Mouse (Mus musculus) limb, embryonic 12.5 days (tissue): Measurements from ENCODE around the gene Dvl3. TPM values are rescaled to one million over a fixed set of nuclear protein-coding genes. Genes with fewer than 3 reads are reported as not detected.
A peak's percentile ranks its signal among the peaks of the same experiment; 100 is the strongest.
"Not testable (repeated sequence)": the region's sequence is repeated elsewhere in the genome, so short reads cannot be mapped to it uniquely, and the experiment has no call there.

Experiments
- ATAC-seq: fragments of 200-750 bp; cut with Nextera tagmentation; 2 replicates; pipeline ENCODE4 v1.8.0; 2017; ENCODE audit warnings: low read depth, moderate TSS enrichment; ENCODE audit not compliant: insufficient number of reproducible peaks, insufficient read depth, low FRiP score, low TSS enrichment
- H3K27ac ChIP-seq: fragments of 300-500 bp; sonication (generic); 2 replicates; pipeline ENCODE4 v1.5.1; 2016; ENCODE audit warnings: mild to moderate bottlenecking, moderate library complexity
- H3K27me3 ChIP-seq: fragments of 300-500 bp; sonication (generic); 2 replicates; pipeline ENCODE4 v1.6.1; 2016; ENCODE audit warnings: mild to moderate bottlenecking, moderate library complexity
- H3K36me3 ChIP-seq: fragments of 300-500 bp; sonication (generic); 2 replicates; pipeline ENCODE4 v1.6.1; 2016; ENCODE audit warnings: mild to moderate bottlenecking, moderate library complexity
- H3K4me1 ChIP-seq: fragments of 300-500 bp; sonication (generic); replicated peaks from 2 replicates; pipeline ENCODE4 v1.6.1; 2016
- H3K4me2 ChIP-seq: fragments of 300-500 bp; sonication (generic); 2 replicates; pipeline ENCODE4 v1.6.1; 2016; ENCODE audit warnings: mild to moderate bottlenecking, moderate library complexity
- H3K4me3 ChIP-seq: fragments of 300-500 bp; sonication (generic); replicated peaks from 2 replicates; pipeline ENCODE4 v1.5.1; 2016; ENCODE audit warnings: mild to moderate bottlenecking
- H3K9ac ChIP-seq: fragments of 300-500 bp; sonication (generic); replicated peaks from 2 replicates; pipeline ENCODE4 v1.6.1; 2016; ENCODE audit warnings: mild to moderate bottlenecking, moderate library complexity
- H3K9me3 ChIP-seq: fragments of 300-500 bp; sonication (generic); 2 replicates; pipeline ENCODE4 v1.6.1; 2016; ENCODE audit warnings: mild to moderate bottlenecking, moderate library complexity
- WGBS: fragments of 180-500 bp; shearing (Covaris S2); methylation state at CpG from one replicate; pipeline ENCODE4 v1.1.7; 2016; 5-methylcytosine and 5-hydroxymethylcytosine counted together
- polyA plus RNA-seq: library from polyadenylated mRNA; unstranded; fragments of >200 nt; fragmentation: Nextera tagmentation; extraction: Ambion mirVana; gene quantifications from 2 replicates; pipeline ENCODE4 v1.2.1, GENCODE M21; 2016

The Dvl3 gene
- polyA plus RNA-seq = 27.8 and 35.3 TPM in 2 replicates

DNA sequence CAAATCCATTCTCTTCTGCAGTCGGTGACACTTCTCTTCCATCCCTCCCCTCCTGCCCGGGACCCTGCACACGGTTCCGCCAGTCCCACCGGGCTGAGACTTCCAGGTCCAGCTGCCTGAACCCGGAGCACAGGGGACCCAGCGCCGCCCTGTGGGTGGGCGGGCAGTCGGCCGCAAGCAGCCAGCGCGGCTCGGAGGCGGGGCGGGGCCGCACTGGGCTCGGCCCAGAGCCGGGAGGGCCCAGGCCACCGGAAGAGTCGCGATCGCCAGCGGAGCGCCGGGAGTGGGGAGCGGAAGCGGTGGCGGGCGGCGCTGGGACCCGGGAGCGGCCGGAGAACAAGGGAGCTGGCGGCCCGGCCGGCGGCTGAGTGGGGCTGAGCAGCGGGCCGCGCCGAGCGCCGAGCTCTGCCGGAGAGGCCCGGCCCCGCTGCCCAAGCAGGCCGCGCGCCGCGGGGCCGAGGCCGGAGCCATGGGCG lies at the start of gene Dvl3:
TSS of gene Dvl3 (plus strand) at position 257 of the 476 bp plus-strand sequence.
- H3K9ac ChIP-seq = peak within 1 kb of the TSS; percentile 97
- H3K4me2 ChIP-seq = peak within 1 kb of the TSS; percentile 94
- H3K36me3 ChIP-seq = peaks cover 28% of the 10 kb centered on the region
- WGBS = under 1% methylated on average over 54 of the region's 55 CpGs
- no peaks in the 10 kb centered on the region for H3K27me3 ChIP-seq
- H3K4me3 ChIP-seq = peak within 1 kb of the TSS; percentile 96
- peak; percentile 94 for ATAC-seq
- H3K9me3 ChIP-seq = no peaks in the 10 kb centered on the region
- H3K4me1 ChIP-seq = peaks cover 14% of the 10 kb centered on the region
- peak within 1 kb of the TSS; percentile 95 for H3K27ac ChIP-seq

DNA sequence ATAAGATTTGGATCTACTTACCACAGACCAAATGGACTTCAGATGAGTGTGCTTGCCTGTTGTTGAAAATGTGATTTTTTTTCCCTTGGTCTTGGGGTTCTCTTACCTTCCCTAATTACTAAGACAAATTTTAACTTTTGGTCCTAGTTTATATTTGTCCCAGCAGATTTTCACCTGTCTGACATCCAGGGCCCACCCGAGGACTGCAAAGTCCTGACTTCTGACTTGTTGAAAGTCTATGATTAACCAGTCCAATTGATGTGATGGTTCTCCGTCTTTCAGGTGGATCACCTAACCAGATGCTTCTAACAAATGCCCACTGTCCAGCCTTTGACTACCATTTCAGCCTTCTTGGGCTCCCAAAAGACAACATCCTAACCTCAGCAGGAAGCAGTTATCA lies 45.8 kb upstream of the Dvl3 start:
- H3K4me3 ChIP-seq = no peak overlapping the region
- no peak for ATAC-seq
- 88% methylated on average over 2 of the region's 2 CpGs for WGBS
- H3K4me2 ChIP-seq = no peak overlapping the region
- H3K27ac ChIP-seq = no peak overlapping the region
- H3K36me3 ChIP-seq = no peaks in the 10 kb centered on the region
- no peaks in the 10 kb centered on the region for H3K4me1 ChIP-seq
- H3K9ac ChIP-seq = no peak overlapping the region
- H3K9me3 ChIP-seq = no peaks in the 10 kb centered on the region
- no peaks in the 10 kb centered on the region for H3K27me3 ChIP-seq

DNA sequence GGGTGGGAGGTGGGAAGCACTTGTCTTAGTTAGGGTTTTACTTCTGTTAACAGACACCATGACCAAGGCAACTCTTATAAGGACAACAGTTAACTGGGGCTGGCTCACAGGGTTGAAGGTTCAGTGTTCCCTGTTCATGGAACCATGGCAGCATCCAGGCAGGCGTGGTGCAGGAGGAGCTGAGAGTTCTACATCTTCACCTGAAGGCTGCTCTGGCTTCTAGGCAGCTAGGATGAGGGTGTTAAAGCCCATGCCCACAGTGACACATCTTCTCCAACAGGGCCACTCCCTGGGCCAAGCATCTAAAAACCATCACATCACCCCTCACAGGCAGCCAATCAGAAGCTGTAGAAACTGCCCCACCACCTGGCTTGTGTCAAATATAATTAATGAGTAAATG lies 45.1 kb upstream of the Dvl3 start:
- Histone ChIP-seq H3K36me3 (no peaks in the 10 kb centered on the region), H3K4me2 (no peak overlapping the region), H3K27me3 (no peaks in the 10 kb centered on the region), H3K4me3 (no peak overlapping the region), H3K9me3 (no peaks in the 10 kb centered on the region), H3K9ac (no peak overlapping the region), H3K27ac (no peak overlapping the region), H3K4me1 (no peaks in the 10 kb centered on the region)
- ATAC-seq = no peak
- whole genome bisulfite sequencing = 56% methylated on average over 1 of the region's 1 CpGs

DNA sequence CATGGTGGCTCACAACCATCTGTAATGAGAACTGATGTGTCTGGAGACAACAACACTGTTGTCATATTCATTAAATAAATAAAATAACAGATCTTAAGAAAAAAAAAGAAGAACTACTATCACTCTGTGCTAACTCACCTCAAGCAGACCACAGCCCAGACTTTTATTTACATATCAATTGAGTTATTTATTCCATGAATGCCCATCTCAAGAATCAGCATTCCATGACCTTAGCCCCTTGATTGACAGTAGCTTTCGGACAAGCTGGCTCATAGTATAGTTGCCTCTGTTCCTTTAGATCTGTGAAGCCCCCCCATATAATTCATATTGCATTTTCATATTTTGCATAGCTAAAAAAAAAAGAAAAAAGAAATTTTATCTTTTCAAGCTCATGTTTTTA lies 43.0 kb upstream of the Dvl3 start:
- no peak for ATAC-seq
- Histone ChIP-seq H3K4me2 (no peak overlapping the region), H3K9me3 (no peaks in the 10 kb centered on the region), H3K27ac (no peak overlapping the region), H3K4me1 (no peaks in the 10 kb centered on the region), H3K9ac (no peak overlapping the region), H3K27me3 (no peaks in the 10 kb centered on the region), H3K4me3 (no peak overlapping the region), H3K36me3 (no peaks in the 10 kb centered on the region)
- WGBS = 97% methylated on average over 1 of the region's 1 CpGs

DNA sequence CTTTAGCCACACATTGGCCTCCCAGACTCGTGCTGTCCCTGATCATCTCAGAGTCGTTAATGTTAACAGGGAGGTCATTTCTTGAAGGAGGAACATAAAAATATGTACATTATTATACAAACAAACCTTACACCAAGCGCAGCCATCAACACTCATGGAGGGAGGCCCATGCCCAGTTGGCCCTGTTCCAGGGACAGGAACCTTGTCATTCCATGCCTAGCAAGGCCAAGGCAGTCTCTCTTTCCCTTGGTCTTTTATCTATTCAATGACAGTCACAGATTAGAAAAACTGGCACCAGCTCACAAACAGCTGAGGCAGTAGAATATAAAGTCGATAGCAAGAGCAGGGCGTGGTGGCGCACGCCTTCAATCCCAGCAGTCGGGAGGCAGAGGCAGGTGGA lies 42.6 kb upstream of the Dvl3 start:
- H3K27me3 ChIP-seq = no peaks in the 10 kb centered on the region
- no peak for ATAC-seq
- WGBS = 93% methylated on average over 8 of the region's 8 CpGs

DNA sequence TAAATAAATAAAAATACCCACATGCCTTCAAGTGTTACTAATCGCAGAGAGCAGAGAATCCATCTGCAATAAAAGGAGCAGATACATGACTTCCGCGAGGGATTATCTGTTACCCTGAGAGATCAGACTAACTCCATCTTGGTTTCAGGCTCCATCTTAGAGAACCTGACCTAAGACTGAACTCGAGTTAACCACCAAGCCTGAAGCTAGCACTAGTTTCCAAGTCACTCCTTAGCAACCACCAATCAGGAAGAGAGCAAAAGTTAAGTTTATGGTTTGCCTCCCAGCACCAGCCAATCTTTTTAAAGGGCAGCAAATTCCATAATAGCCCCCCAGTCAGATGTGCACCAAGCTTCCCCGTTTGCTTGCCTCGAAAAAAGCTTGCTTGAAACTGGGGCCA lies 42.0 kb upstream of the Dvl3 start:
- Histone ChIP-seq H3K27me3 (no peaks in the 10 kb centered on the region), H3K9ac (no peak overlapping the region), H3K36me3 (no peaks in the 10 kb centered on the region), H3K27ac (no peak overlapping the region), H3K4me1 (no peaks in the 10 kb centered on the region), H3K9me3 (no peaks in the 10 kb centered on the region), H3K4me2 (no peak overlapping the region), H3K4me3 (no peak overlapping the region)
- ATAC-seq = no peak
- 85% methylated on average over 6 of the region's 6 CpGs for WGBS

More for the DNA sequence above, 42.6 kb upstream of the Dvl3 start:
- Histone ChIP-seq H3K9ac (no peak overlapping the region), H3K27ac (no peak overlapping the region), H3K36me3 (no peaks in the 10 kb centered on the region), H3K4me1 (no peaks in the 10 kb centered on the region), H3K4me3 (no peak overlapping the region), H3K4me2 (no peak overlapping the region), H3K9me3 (no peaks in the 10 kb centered on the region)

DNA sequence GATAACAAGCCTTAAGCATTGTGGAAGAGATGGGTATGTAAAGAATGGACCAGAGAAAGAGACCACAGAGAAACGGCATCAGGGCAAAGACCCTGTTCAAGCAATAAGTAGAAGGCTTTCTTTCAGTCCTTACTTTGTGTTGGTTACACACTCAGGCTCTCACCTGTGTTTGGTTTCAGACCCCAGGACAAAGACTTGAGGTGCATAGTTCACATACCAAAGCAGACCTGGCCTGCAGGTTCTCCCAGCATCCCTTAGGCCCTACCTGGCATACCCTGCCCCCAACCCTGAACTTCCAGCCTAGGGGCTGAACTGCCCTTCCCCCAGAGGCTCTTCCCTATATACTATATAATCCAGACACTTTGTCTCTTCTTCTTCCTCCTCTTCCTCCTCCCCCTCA lies 41.4 kb upstream of the Dvl3 start:
- Histone ChIP-seq H3K27ac (no peak overlapping the region), H3K9me3 (no peaks in the 10 kb centered on the region), H3K36me3 (no peaks in the 10 kb centered on the region), H3K27me3 (no peaks in the 10 kb centered on the region), H3K4me2 (no peak overlapping the region), H3K9ac (no peak overlapping the region), H3K4me1 (no peaks in the 10 kb centered on the region), H3K4me3 (no peak overlapping the region)
- WGBS = 94% methylated on average over 1 of the region's 1 CpGs
- ATAC-seq = no peak

DNA sequence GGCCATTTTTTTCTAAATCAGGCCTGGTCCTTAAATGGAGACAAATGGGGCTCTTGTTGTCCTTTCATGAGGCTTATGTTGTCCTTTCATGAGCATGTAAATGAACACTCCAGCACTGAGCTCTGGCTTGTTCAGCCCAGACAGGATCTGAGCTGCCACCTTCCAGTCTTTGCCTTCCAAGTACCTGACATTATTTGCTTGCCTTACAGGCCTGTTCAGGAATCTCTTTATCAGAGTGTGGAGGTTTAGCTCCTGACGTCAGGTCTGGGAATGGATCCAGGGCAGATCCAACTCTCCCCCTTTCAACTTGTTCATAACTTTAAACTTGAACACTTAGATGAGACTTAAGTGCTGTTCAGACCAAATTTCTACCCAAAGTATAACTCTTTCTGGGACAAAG lies 39.9 kb upstream of the Dvl3 start:
- Histone ChIP-seq H3K4me1 (no peaks in the 10 kb centered on the region), H3K9ac (no peak overlapping the region), H3K9me3 (no peaks in the 10 kb centered on the region), H3K4me2 (no peak overlapping the region), H3K27me3 (no peaks in the 10 kb centered on the region), H3K27ac (no peak overlapping the region; the same call in 1 of the 2 replicates), H3K4me3 (no peak overlapping the region), H3K36me3 (no peaks in the 10 kb centered on the region)
- ATAC-seq = no peak
- 39% methylated on average over 1 of the region's 1 CpGs for WGBS

DNA sequence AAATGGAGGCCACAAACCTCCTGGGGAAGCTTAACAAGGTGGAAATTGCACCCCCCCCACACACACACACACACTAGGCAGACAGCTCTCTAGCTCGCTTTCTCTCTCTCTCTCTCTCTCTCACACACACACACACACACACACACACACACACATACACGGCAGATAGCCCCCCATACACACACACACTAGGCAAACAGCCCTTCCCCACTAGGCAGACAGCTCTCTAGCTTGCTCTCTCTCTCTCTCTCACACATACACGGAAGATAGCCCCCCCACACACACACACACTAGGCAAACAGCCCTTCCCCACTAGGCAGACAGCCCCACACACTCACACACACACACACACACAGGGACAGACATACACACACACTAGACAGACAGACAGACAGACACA lies 39.5 kb upstream of the Dvl3 start:
- ATAC-seq = no peak
- Histone ChIP-seq H3K4me1 (no peaks in the 10 kb centered on the region), H3K9me3 (no peaks in the 10 kb centered on the region), H3K36me3 (no peaks in the 10 kb centered on the region), H3K4me3 (no peak overlapping the region), H3K9ac (no peak overlapping the region), H3K27me3 (no peaks in the 10 kb centered on the region), H3K27ac (peak overlapping the region; percentile 53; the same call in 1 of the 2 replicates), H3K4me2 (no peak overlapping the region)
- WGBS = 71% methylated on average over 3 of the region's 3 CpGs

DNA sequence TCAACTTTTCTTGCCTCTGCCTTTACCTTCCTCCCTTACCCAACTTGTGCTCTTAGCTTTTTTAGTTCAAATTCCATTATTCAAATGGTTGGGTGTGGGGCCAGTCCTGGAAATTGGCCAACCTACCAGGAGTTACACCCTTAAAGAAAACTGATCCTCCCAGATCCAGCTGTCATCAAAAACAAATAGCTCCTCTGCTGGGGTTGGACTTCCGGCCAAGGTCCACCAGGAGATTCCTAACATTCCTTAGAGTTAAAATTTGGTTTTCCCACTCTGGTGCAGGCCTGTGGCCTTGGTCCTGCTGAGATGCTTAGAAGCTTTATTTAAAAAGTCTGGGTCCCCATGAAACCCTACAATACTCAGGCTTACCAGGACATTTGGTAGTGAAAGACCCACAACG lies 38.3 kb upstream of the Dvl3 start:
- Histone ChIP-seq H3K36me3 (no peaks in the 10 kb centered on the region), H3K27ac (no peak overlapping the region), H3K27me3 (no peaks in the 10 kb centered on the region), H3K4me3 (no peak overlapping the region), H3K9ac (no peak overlapping the region), H3K4me1 (no peaks in the 10 kb centered on the region), H3K4me2 (no peak overlapping the region), H3K9me3 (no peaks in the 10 kb centered on the region)
- no peak for ATAC-seq
- WGBS = 62% methylated on average over 2 of the region's 2 CpGs

DNA sequence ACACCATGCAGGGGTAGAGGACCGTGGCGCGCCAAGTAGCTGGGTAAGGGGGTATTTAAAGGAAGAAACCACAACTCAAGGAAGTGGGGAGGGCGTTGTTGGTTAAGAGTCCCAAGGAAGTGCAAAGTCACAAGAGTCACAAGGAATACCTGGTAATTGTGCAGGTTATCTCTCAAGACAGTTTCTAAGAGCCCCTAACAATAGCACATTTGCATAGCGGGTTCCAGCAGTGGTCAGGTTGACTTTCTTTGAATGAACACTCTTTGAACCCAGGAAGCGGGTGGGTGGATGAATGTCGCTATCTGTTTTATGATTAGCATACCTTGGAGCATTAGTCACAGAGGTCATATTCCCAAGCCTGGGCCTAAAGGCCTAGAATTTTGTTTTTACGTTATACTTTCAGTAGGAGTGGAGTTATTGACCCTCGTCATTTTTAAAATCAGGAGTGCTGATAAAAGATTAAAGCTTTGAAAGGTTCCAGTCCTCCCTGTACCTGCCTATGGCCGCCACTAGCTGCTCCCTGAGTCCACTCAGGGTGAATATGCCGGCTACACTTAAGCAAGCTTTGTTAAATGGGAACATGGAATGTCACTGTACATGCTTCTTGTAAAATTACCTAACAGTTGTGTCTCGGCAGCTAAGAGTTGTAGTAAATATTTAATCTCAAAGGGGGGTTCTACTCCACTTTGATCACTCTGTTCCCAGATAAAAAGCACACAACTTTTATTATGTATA lies 37.6 kb upstream of the Dvl3 start:
- not testable (repeated sequence) for H3K27me3 ChIP-seq, H3K9me3 ChIP-seq, ATAC-seq, H3K9ac ChIP-seq, H3K4me2 ChIP-seq, H3K4me3 ChIP-seq, H3K36me3 ChIP-seq, H3K4me1 ChIP-seq, H3K27ac ChIP-seq
- WGBS = 91% methylated on average over 12 of the region's 12 CpGs

DNA sequence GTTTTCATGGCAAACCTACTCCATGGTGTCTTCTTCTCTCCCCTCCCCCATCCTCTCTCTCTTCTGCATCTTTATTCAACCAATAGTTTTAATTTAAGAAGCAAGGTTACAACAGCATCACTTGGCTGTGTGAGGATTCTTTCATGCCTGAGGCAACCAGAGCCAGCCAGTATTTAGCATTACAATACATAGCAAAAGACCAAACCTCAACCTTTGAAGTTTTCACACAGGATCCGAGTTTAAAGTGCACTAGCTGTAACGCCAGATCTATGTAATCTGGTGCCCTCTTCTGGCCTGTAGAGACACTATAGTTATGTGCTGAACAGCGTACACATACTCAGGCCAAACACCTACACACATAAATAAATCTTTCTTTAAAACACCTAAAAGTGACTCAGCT lies 36.7 kb upstream of the Dvl3 start:
- H3K27me3 ChIP-seq = no peaks in the 10 kb centered on the region
- 32% methylated on average over 3 of the region's 3 CpGs for WGBS

More for the DNA sequence above, 36.7 kb upstream of the Dvl3 start:
- Histone ChIP-seq H3K9me3 (no peaks in the 10 kb centered on the region), H3K4me2 (no peak overlapping the region), H3K9ac (no peak overlapping the region), H3K36me3 (no peaks in the 10 kb centered on the region), H3K4me1 (no peaks in the 10 kb centered on the region), H3K4me3 (no peak overlapping the region), H3K27ac (no peak overlapping the region)
- no peak for ATAC-seq
